Mouse (Mus musculus) embryonic fibroblast, embryonic 13.5 days (primary cell): Measurements from ENCODE around the gene Tinf2. TPM values are rescaled to one million over a fixed set of nuclear protein-coding genes. Genes with fewer than 3 reads are reported as not detected.

Experiments used
- H3K27ac ChIP-seq: 2 replicates; pipeline ENCODE4 v1.5.1; 2012; ENCODE audit warnings: low read length, control low read depth, inconsistent platforms; ENCODE audit not compliant: insufficient read depth
- H3K4me1 ChIP-seq: 2 replicates; pipeline ENCODE4 v1.6.1; 2011; ENCODE audit warnings: low read length; ENCODE audit not compliant: control insufficient read depth, insufficient read depth
- H3K4me3 ChIP-seq: 2 replicates; pipeline ENCODE4 v1.5.1; 2011; ENCODE audit warnings: mild to moderate bottlenecking, control low read depth, low read length; ENCODE audit not compliant: insufficient read depth
- CTCF ChIP-seq: IDR thresholded peaks from 2 replicates; pipeline ENCODE4 v1.5.1; 2011; ENCODE audit warnings: mild to moderate bottlenecking, control low read depth, low read length, moderate library complexity, borderline replicate concordance; ENCODE audit not compliant: insufficient read depth
- POLR2A ChIP-seq: IDR thresholded peaks from 2 replicates; pipeline ENCODE4 v1.6.1; 2011; ENCODE audit warnings: low read depth, mild to moderate bottlenecking, control low read depth, low read length, moderate library complexity
- polyA plus RNA-seq: library from polyadenylated mRNA; stranded (reverse); fragments of >200 nt; gene quantifications from 2 replicates; pipeline ENCODE4 v1.2.4, GENCODE M21; 2011; ENCODE audit warnings: low read depth; ENCODE audit not compliant: missing spikeins, insufficient read length

The Tinf2 gene
- polyA plus RNA-seq, 1 experiment: 19.7 TPM

GRCm38 (mm10) chr14:55671833-55672740 is 9.5 kb downstream of the Tinf2 start, which contains the start of the genes Gmpr2 and Nedd8:
Gene Gmpr2 (plus strand): TSS chr14:55671941.
Gene Nedd8 (minus strand): TSS chr14:55672124.
- Histone ChIP-seq H3K4me1 (no peaks in the 10 kb centered on the region), H3K4me3 (peak within 1 kb of the TSS; percentile 97), H3K27ac (peak within 1 kb of the TSS; percentile 88)
- peak; percentile 75 for TF ChIP-seq POLR2A
- no peak for TF ChIP-seq CTCF

GRCm38 (mm10) chr14:55671486-55671832 is 10.2 kb downstream of the Tinf2 start:
- Histone ChIP-seq H3K4me1 (no peaks in the 10 kb centered on the region), H3K27ac (peak overlapping the region; percentile 88)
- no peak for TF ChIP-seq CTCF
- no peak for TF ChIP-seq POLR2A

GRCm38 (mm10) chr14:55660636-55661035 is 21.0 kb downstream of the Tinf2 start:
- Histone ChIP-seq H3K27ac (no peak overlapping the region), H3K4me3 (0 out of 2 replicates have a peak overlapping the region, but pooled peaks have one; percentile 79), H3K4me1 (no peaks in the 10 kb centered on the region)
- TF ChIP-seq CTCF (no peak), POLR2A (no peak)

More at GRCm38 (mm10) chr14:55671486-55671832, 10.2 kb downstream of the Tinf2 start:
- peak overlapping the region; percentile 97 for H3K4me3 ChIP-seq

GRCm38 (mm10) chr14:55659960-55660573 is 21.6 kb downstream of the Tinf2 start, which contains the start of gene Mdp1:
Gene Mdp1 (minus strand): TSS chr14:55660508.
- H3K4me3 ChIP-seq: peak within 1 kb of the TSS; percentile 79
- H3K27ac ChIP-seq: no peak within 1 kb of the TSS
- no peaks in the 10 kb centered on the region for H3K4me1 ChIP-seq
- peak; percentile 27; the same call in 1 of the 2 replicates for TF ChIP-seq CTCF
- peak; percentile 81 for TF ChIP-seq POLR2A

GRCm38 (mm10) chr14:55658011-55658410 is 23.6 kb downstream of the Tinf2 start:
- no peak overlapping the region for H3K4me3 ChIP-seq
- no peak overlapping the region for H3K27ac ChIP-seq
- no peaks in the 10 kb centered on the region for H3K4me1 ChIP-seq
- TF ChIP-seq POLR2A (no peak), CTCF (no peak)

GRCm38 (mm10) chr14:55656935-55657334 is 24.7 kb downstream of the Tinf2 start:
- TF ChIP-seq CTCF (no peak), POLR2A (no peak)
- no peak overlapping the region for H3K27ac ChIP-seq
- no peak overlapping the region for H3K4me3 ChIP-seq
- no peaks in the 10 kb centered on the region for H3K4me1 ChIP-seq

- Histone ChIP-seq H3K27ac (no peak overlapping the region), H3K4me1 (no peaks in the 10 kb centered on the region), H3K4me3 (no peak overlapping the region)
- TF ChIP-seq CTCF: no peak
- no peak for TF ChIP-seq POLR2A
Observed at GRCm38 (mm10) chr14:55651528-55651927, 30.1 kb downstream of the Tinf2 start.

- H3K4me1 ChIP-seq: no peaks in the 10 kb centered on the region
- no peak within 1 kb of the TSS for H3K4me3 ChIP-seq
- H3K27ac ChIP-seq: no peak within 1 kb of the TSS
- no peak for TF ChIP-seq CTCF
- TF ChIP-seq POLR2A: no peak
Observed at GRCm38 (mm10) chr14:55649884-55650283, 31.7 kb downstream of the Tinf2 start, which contains the start of gene Tssk4. Gene Tssk4 (plus strand): TSS chr14:55650184.

GRCm38 (mm10) chr14:55644261-55644888 is 37.2 kb downstream of the Tinf2 start:
- no peak for TF ChIP-seq POLR2A
- TF ChIP-seq CTCF: no peak
- Histone ChIP-seq H3K4me3 (peak overlapping the region; percentile 83), H3K4me1 (no peaks in the 10 kb centered on the region), H3K27ac (peak overlapping the region; percentile 4; the same call in 1 of the 2 replicates)
